Mouse (Mus musculus) embryo, embryonic 11.5 days (tissue): ENCODE measurements at regions not wholly inside any gene's neighbourhood (a gene's known extent, or its start where the extent isn't known, plus 50 kb on each side); places are given as distances from the start of the nearest gene placed in this dataset.

Experiments
- DNase-seq: peaks from one replicate; pipeline ENCODE4 v3.0.0-alpha.2; 2012; ENCODE audit warnings: low read depth, low spot score

- no peak for DNase-seq
Measured at GRCm38 (mm10) chr13:63699624-63700023, 115.4 kb upstream of the Ercc6l2 start.

GRCm38 (mm10) chr13:63700747-63701146 lies 114.3 kb upstream of the Ercc6l2 start:
- DNase-seq = no peak

GRCm38 (mm10) chr13:63701199-63702175 lies 113.6 kb upstream of the Ercc6l2 start:
- DNase-seq = no peak

- DNase-seq = no peak
Measured at GRCm38 (mm10) chr13:63708567-63708966, 106.5 kb upstream of the Ercc6l2 start.

GRCm38 (mm10) chr13:63713137-63713536 lies 101.9 kb upstream of the Ercc6l2 start:
- no peak for DNase-seq

- DNase-seq = no peak
Measured at GRCm38 (mm10) chr13:63716498-63716897, 98.5 kb upstream of the Ercc6l2 start.

GRCm38 (mm10) chr13:63717249-63717648 lies 97.8 kb upstream of the Ercc6l2 start:
- DNase-seq = no peak

GRCm38 (mm10) chr13:63718782-63719181 lies 96.3 kb upstream of the Ercc6l2 start:
- no peak for DNase-seq

- DNase-seq = peak; percentile 23
Measured at GRCm38 (mm10) chr13:63719351-63720207, 95.5 kb upstream of the Ercc6l2 start.

GRCm38 (mm10) chr13:63720610-63721009 lies 94.4 kb upstream of the Ercc6l2 start:
- no peak for DNase-seq

- no peak for DNase-seq
Measured at GRCm38 (mm10) chr13:63721011-63721625, 93.9 kb upstream of the Ercc6l2 start.

GRCm38 (mm10) chr13:63724293-63724692 lies 90.7 kb upstream of the Ercc6l2 start:
- no peak for DNase-seq

- no peak for DNase-seq
Measured at GRCm38 (mm10) chr13:63724843-63725582, 90.0 kb upstream of the Ercc6l2 start.

GRCm38 (mm10) chr13:63726035-63726434 lies 89.0 kb upstream of the Ercc6l2 start:
- no peak for DNase-seq

GRCm38 (mm10) chr13:63726509-63726908 lies 88.5 kb upstream of the Ercc6l2 start:
- DNase-seq = no peak

- no peak for DNase-seq
Measured at GRCm38 (mm10) chr13:63735739-63736138, 79.3 kb upstream of the Ercc6l2 start.

- DNase-seq = no peak
Measured at GRCm38 (mm10) chr13:63741879-63742278, 73.2 kb upstream of the Ercc6l2 start.

GRCm38 (mm10) chr13:63748788-63749187 lies 66.3 kb upstream of the Ercc6l2 start:
- DNase-seq = no peak

- no peak for DNase-seq
Measured at GRCm38 (mm10) chr13:63749997-63750396, 65.0 kb upstream of the Ercc6l2 start.

GRCm38 (mm10) chr13:63751196-63751595 lies 63.8 kb upstream of the Ercc6l2 start:
- DNase-seq = no peak

GRCm38 (mm10) chr13:63757061-63757460 lies 58.0 kb upstream of the Ercc6l2 start:
- DNase-seq = no peak
